Mouse (Mus musculus): ENCODE measurements around the gene Cacnb3. TPM values are rescaled to one million over a fixed set of nuclear protein-coding genes. Genes with fewer than 3 reads are reported as not detected.

Gene Cacnb3
- polyA plus RNA-seq, 1 experiment from 2014 or later = 21.9 TPM

GRCm38 (mm10) chr15:98596609-98597008 lies 34.0 kb upstream of the Cacnb3 start:
- Histone ChIP-seq H3K27me3 (ENCODE audit: control insufficient read depth, insufficient read depth, low read depth, low read length) (no peaks in the 10 kb centered on the region), H3K36me3 (ENCODE audit: control insufficient read depth, insufficient read depth, low read length) (peaks cover 60% of the 10 kb centered on the region), H3K9me3 (ENCODE audit: control insufficient read depth, low read length) (no peaks in the 10 kb centered on the region), H3K4me3 (ENCODE audit: low read length) (no peak overlapping the region), H3K4me1 (replicated peaks; ENCODE audit: control insufficient read depth, insufficient read depth, low read length) (no peaks in the 10 kb centered on the region), H3K27ac (ENCODE audit: low read length) (no peak overlapping the region), H3K4me2 (ENCODE audit: low read depth, low read length) (no peak overlapping the region), H3K9ac (ENCODE audit: low read length) (no peak overlapping the region)
- ATAC-seq (ENCODE audit: low read depth) = no peak
- 92% methylated on average over 14 of the region's 14 CpGs for WGBS

DNA sequence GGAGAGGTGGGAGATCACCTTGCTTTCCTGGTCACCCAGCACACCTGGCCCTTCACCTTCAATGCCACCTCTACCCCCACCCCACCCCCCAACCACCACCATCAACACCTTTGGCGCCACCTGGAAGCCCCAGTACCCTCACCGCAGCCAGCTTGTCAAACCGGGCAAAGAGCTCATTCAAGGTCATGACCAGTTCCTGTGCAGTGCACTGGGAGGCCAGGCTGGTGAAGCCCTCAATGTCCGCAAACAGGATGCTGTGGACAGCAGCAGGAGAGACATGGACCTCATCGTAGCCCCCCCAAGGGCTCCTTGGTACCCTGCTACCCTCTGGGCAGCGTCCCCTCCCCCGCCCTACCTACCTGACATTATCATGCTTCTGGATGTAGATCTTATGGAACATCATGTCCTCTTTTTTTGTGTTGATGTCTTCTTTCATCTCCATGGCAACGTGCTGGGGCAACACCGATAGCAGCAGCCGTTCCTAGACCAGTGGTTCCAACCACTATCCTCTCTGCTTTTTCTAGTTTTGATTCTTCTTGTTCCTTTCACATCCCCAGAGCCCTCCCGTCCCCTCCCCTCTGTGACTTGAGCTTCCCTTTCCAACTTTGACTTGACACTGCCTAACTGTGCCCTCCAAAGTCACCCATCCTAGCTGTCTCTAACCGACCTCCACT lies 30.5 kb upstream of the Cacnb3 start:
- Histone ChIP-seq H3K27me3 (ENCODE audit: control insufficient read depth, insufficient read depth, low read depth, low read length) (no peaks in the 10 kb centered on the region), H3K9ac (ENCODE audit: low read length) (no peak overlapping the region), H3K27ac (ENCODE audit: low read length) (no peak overlapping the region), H3K4me1 (replicated peaks; ENCODE audit: control insufficient read depth, insufficient read depth, low read length) (peaks cover 13% of the 10 kb centered on the region), H3K4me3 (ENCODE audit: low read length) (no peak overlapping the region), H3K9me3 (ENCODE audit: control insufficient read depth, low read length) (no peaks in the 10 kb centered on the region), H3K36me3 (ENCODE audit: control insufficient read depth, insufficient read depth, low read length) (peaks cover 47% of the 10 kb centered on the region), H3K4me2 (ENCODE audit: low read depth, low read length) (no peak overlapping the region)
- no peak for ATAC-seq (ENCODE audit: low read depth)
- WGBS = 85% methylated on average over 12 of the region's 12 CpGs

DNA sequence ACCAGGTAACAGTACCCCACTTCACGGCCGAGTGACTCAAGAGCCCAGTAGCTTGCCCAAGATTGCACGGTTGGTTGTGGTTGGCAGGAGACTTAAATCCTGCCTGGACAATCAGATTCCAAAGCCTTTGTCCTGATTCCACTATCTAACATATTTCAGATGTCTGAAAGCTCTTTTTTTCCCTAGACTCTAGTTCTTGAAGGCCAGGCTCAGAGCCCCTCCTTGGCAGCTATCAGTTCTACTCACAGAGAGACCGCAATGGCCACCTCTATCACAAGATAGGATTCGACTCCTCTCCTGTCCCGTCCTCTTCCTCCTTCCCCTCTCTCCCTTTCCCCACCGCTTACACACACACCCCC lies 28.8 kb upstream of the Cacnb3 start:
- WGBS = 66% methylated on average over 7 of the region's 7 CpGs
- Histone ChIP-seq H3K27ac (ENCODE audit: low read length) (no peak overlapping the region), H3K4me3 (ENCODE audit: low read length) (no peak overlapping the region), H3K4me2 (ENCODE audit: low read depth, low read length) (peak overlapping the region; percentile 28; the same call in 1 of the 2 replicates), H3K36me3 (ENCODE audit: control insufficient read depth, insufficient read depth, low read length) (peaks cover 38% of the 10 kb centered on the region), H3K27me3 (ENCODE audit: control insufficient read depth, insufficient read depth, low read depth, low read length) (no peaks in the 10 kb centered on the region), H3K9me3 (ENCODE audit: control insufficient read depth, low read length) (no peaks in the 10 kb centered on the region), H3K4me1 (replicated peaks; ENCODE audit: control insufficient read depth, insufficient read depth, low read length) (peaks cover 22% of the 10 kb centered on the region), H3K9ac (ENCODE audit: low read length) (peak overlapping the region; percentile 14; the same call in 1 of the 2 replicates)
- ATAC-seq (ENCODE audit: low read depth) = no peak

- peak overlapping the region; percentile 14 for H3K9ac ChIP-seq (ENCODE audit: low read length)
- H3K27ac ChIP-seq (ENCODE audit: low read length) = no peak overlapping the region; the same call in 1 of the 2 replicates
- peak overlapping the region; percentile 10; the same call in 1 of the 2 replicates for H3K4me3 ChIP-seq (ENCODE audit: low read length)
- 49% methylated on average over 13 of the region's 13 CpGs for WGBS
- H3K9me3 ChIP-seq (ENCODE audit: control insufficient read depth, low read length) = no peaks in the 10 kb centered on the region
- H3K27me3 ChIP-seq (ENCODE audit: control insufficient read depth, insufficient read depth, low read depth, low read length) = no peaks in the 10 kb centered on the region
- peaks cover 33% of the 10 kb centered on the region for H3K36me3 ChIP-seq (ENCODE audit: control insufficient read depth, insufficient read depth, low read length)
- peak; percentile 42; the same call in 1 of the 2 replicates for ATAC-seq (ENCODE audit: low read depth)
- H3K4me2 ChIP-seq (ENCODE audit: low read depth, low read length) = peak overlapping the region; percentile 28
- peaks cover 27% of the 10 kb centered on the region for H3K4me1 ChIP-seq (replicated peaks; ENCODE audit: control insufficient read depth, insufficient read depth, low read length)
Observed at GRCm38 (mm10) chr15:98602191-98602881, 28.3 kb upstream of the Cacnb3 start.

GRCm38 (mm10) chr15:98602921-98603458 lies 27.6 kb upstream of the Cacnb3 start:
- H3K9ac ChIP-seq (ENCODE audit: low read length) = peak overlapping the region; percentile 0
- peak overlapping the region; percentile 10; the same call in 1 of the 2 replicates for H3K4me3 ChIP-seq (ENCODE audit: low read length)
- H3K4me2 ChIP-seq (ENCODE audit: low read depth, low read length) = peak overlapping the region; percentile 28
- H3K27me3 ChIP-seq (ENCODE audit: control insufficient read depth, insufficient read depth, low read depth, low read length) = no peaks in the 10 kb centered on the region
- peaks cover 26% of the 10 kb centered on the region for H3K36me3 ChIP-seq (ENCODE audit: control insufficient read depth, insufficient read depth, low read length)
- H3K9me3 ChIP-seq (ENCODE audit: control insufficient read depth, low read length) = no peaks in the 10 kb centered on the region
- peak overlapping the region; percentile 50 for H3K27ac ChIP-seq (ENCODE audit: low read length)
- WGBS = 30% methylated on average over 4 of the region's 4 CpGs
- H3K4me1 ChIP-seq (replicated peaks; ENCODE audit: control insufficient read depth, insufficient read depth, low read length) = peaks cover 34% of the 10 kb centered on the region
- ATAC-seq (ENCODE audit: low read depth) = no peak

DNA sequence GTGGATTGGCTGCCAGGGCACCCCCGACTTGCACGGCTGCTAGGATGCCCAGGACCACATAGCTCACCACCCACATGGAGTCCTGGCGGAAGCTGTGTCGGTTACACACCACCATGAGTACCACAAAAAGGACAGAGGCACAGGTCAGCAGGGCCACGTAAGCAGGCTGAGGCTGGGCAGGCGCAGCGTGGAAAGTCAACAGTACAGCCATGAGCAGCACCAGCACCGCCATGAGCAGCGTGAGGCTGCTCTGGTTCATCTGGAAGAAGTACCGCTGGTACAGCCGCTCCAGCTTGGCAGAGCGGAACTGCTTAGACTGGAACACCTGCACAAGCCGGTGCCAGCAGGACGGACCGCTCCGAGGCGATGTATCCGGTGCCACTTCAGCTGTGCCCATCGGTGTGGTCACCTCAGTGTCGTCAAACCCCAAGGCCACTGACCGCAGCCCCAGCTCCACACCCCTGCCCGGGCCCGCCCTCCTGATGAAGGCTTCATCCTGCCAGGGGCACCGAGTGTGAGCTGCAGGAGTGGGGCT lies 26.5 kb upstream of the Cacnb3 start:
- Histone ChIP-seq H3K27ac (ENCODE audit: low read length) (no peak overlapping the region), H3K4me3 (ENCODE audit: low read length) (no peak overlapping the region), H3K4me2 (ENCODE audit: low read depth, low read length) (no peak overlapping the region), H3K9ac (ENCODE audit: low read length) (no peak overlapping the region), H3K36me3 (ENCODE audit: control insufficient read depth, insufficient read depth, low read length) (peaks cover 23% of the 10 kb centered on the region), H3K4me1 (replicated peaks; ENCODE audit: control insufficient read depth, insufficient read depth, low read length) (peaks cover 38% of the 10 kb centered on the region), H3K27me3 (ENCODE audit: control insufficient read depth, insufficient read depth, low read depth, low read length) (no peaks in the 10 kb centered on the region), H3K9me3 (ENCODE audit: control insufficient read depth, low read length) (no peaks in the 10 kb centered on the region)
- ATAC-seq (ENCODE audit: low read depth) = no peak
- WGBS = 91% methylated on average over 24 of the region's 24 CpGs

- H3K4me3 ChIP-seq (ENCODE audit: low read length) = no peak overlapping the region
- H3K27me3 ChIP-seq (ENCODE audit: control insufficient read depth, insufficient read depth, low read depth, low read length) = no peaks in the 10 kb centered on the region
- no peaks in the 10 kb centered on the region for H3K9me3 ChIP-seq (ENCODE audit: control insufficient read depth, low read length)
- H3K9ac ChIP-seq (ENCODE audit: low read length) = 0 out of 2 replicates have a peak overlapping the region, but pooled peaks have one; percentile 32
- peaks cover 23% of the 10 kb centered on the region for H3K36me3 ChIP-seq (ENCODE audit: control insufficient read depth, insufficient read depth, low read length)
- no peak overlapping the region; the same call in 1 of the 2 replicates for H3K4me2 ChIP-seq (ENCODE audit: low read depth, low read length)
- ATAC-seq (ENCODE audit: low read depth) = no peak
- H3K4me1 ChIP-seq (replicated peaks; ENCODE audit: control insufficient read depth, insufficient read depth, low read length) = peaks cover 38% of the 10 kb centered on the region
- peak overlapping the region; percentile 14; the same call in 1 of the 2 replicates for H3K27ac ChIP-seq (ENCODE audit: low read length)
- WGBS = 65% methylated on average over 12 of the region's 12 CpGs
Observed at GRCm38 (mm10) chr15:98606051-98606536, 24.5 kb upstream of the Cacnb3 start.

GRCm38 (mm10) chr15:98606739-98607138 lies 23.9 kb upstream of the Cacnb3 start:
- Histone ChIP-seq H3K9ac (ENCODE audit: low read length) (peak overlapping the region; percentile 44), H3K4me2 (ENCODE audit: low read depth, low read length) (peak overlapping the region; percentile 86), H3K27ac (ENCODE audit: low read length) (peak overlapping the region; percentile 62), H3K4me1 (replicated peaks; ENCODE audit: control insufficient read depth, insufficient read depth, low read length) (peaks cover 38% of the 10 kb centered on the region), H3K4me3 (ENCODE audit: low read length) (peak overlapping the region; percentile 90), H3K27me3 (ENCODE audit: control insufficient read depth, insufficient read depth, low read depth, low read length) (no peaks in the 10 kb centered on the region), H3K36me3 (ENCODE audit: control insufficient read depth, insufficient read depth, low read length) (peaks cover 19% of the 10 kb centered on the region), H3K9me3 (ENCODE audit: control insufficient read depth, low read length) (no peaks in the 10 kb centered on the region)
- WGBS = 64% methylated on average over 9 of the region's 9 CpGs
- no peak for ATAC-seq (ENCODE audit: low read depth)

DNA sequence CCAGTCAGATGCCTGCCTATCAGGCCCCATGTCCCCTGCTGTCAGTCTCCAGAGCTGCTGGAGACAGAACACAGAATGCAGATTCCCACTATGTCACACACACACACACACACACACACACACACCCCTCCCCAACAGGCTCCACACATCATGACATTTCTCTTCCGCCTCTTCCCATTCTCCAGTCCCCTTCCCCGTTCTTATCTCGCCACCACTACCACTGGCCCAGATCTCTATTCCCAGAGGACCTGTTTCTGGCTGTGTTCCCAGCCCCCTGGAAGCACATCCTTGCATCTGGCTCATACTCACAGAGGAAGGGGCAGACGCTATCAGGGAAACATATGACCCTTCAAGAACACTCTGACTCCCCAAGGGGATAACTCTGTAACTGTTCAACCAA lies 23.1 kb upstream of the Cacnb3 start:
- 5% methylated on average over 4 of the region's 4 CpGs for WGBS
- H3K27me3 ChIP-seq (ENCODE audit: control insufficient read depth, insufficient read depth, low read depth, low read length) = no peaks in the 10 kb centered on the region
- ATAC-seq (ENCODE audit: low read depth) = peak; percentile 41
- peak overlapping the region; percentile 97 for H3K27ac ChIP-seq (ENCODE audit: low read length)
- peaks cover 35% of the 10 kb centered on the region for H3K4me1 ChIP-seq (replicated peaks; ENCODE audit: control insufficient read depth, insufficient read depth, low read length)
- peak overlapping the region; percentile 90 for H3K4me3 ChIP-seq (ENCODE audit: low read length)
- H3K9me3 ChIP-seq (ENCODE audit: control insufficient read depth, low read length) = no peaks in the 10 kb centered on the region
- H3K4me2 ChIP-seq (ENCODE audit: low read depth, low read length) = peak overlapping the region; percentile 86
- H3K9ac ChIP-seq (ENCODE audit: low read length) = peak overlapping the region; percentile 92
- peaks cover 19% of the 10 kb centered on the region for H3K36me3 ChIP-seq (ENCODE audit: control insufficient read depth, insufficient read depth, low read length)
